Mouse (Mus musculus) intestine, embryonic 14.5 days (tissue): ENCODE data around the gene Gm47995. TPM values are rescaled to one million over a fixed set of nuclear protein-coding genes. Genes with fewer than 3 reads are reported as not detected.
"Not testable (repeated sequence)": the region's sequence is repeated elsewhere in the genome, so short reads cannot be mapped to it uniquely, and the experiment has no call there.

Source experiments
- ATAC-seq: fragments of 200-750 bp; cut with Nextera tagmentation; replicated peaks from 2 replicates; pipeline ENCODE4 v1.8.0; 2017; ENCODE audit warnings: low read depth, moderate number of reproducible peaks, moderate TSS enrichment, moderate library complexity; ENCODE audit not compliant: low FRiP score, low TSS enrichment
- DNase-seq: peaks from one replicate; pipeline ENCODE4 v3.0.0-alpha.2; 2018; ENCODE audit warnings: low spot score
- H3K27ac ChIP-seq: fragments of 300-500 bp; sonication (generic); 2 replicates; pipeline ENCODE4 v1.5.1; 2014; ENCODE audit warnings: low read depth, mild to moderate bottlenecking, control low read depth
- H3K27me3 ChIP-seq: fragments of 300-500 bp; sonication (generic); replicated peaks from 2 replicates; pipeline ENCODE4 v1.6.1; 2014; ENCODE audit warnings: low read length, control low read depth; ENCODE audit not compliant: control insufficient read depth, insufficient read depth
- H3K36me3 ChIP-seq: fragments of 300-500 bp; sonication (generic); 2 replicates; pipeline ENCODE4 v1.6.1; 2014; ENCODE audit warnings: low read length, control low read depth; ENCODE audit not compliant: control insufficient read depth, insufficient read depth
- H3K4me1 ChIP-seq: fragments of 300-500 bp; sonication (generic); replicated peaks from 2 replicates; pipeline ENCODE4 v1.6.1; 2014; ENCODE audit warnings: low read length, control low read depth, mixed read lengths; ENCODE audit not compliant: control insufficient read depth, insufficient read depth
- H3K4me2 ChIP-seq: fragments of 300-500 bp; sonication (generic); 2 replicates; pipeline ENCODE4 v1.6.1; 2014; ENCODE audit warnings: low read length
- H3K4me3 ChIP-seq: fragments of 300-500 bp; sonication (generic); 2 replicates; pipeline ENCODE4 v1.5.1; 2014; ENCODE audit warnings: low read depth, low read length, control low read depth, mixed read lengths
- H3K9ac ChIP-seq: fragments of 300-500 bp; sonication (generic); 2 replicates; pipeline ENCODE4 v1.6.1; 2014; ENCODE audit warnings: mild to moderate bottlenecking, low read length
- H3K9me3 ChIP-seq: fragments of 300-500 bp; sonication (generic); 2 replicates; pipeline ENCODE4 v1.6.1; 2016; ENCODE audit warnings: low read length, control low read depth; ENCODE audit not compliant: control insufficient read depth
- WGBS: fragments of 180-500 bp; shearing (Covaris S2); extraction: QIAGEN DNeasy Blood & Tissue Kit; methylation state at CpG from one replicate; pipeline ENCODE4 v1.1.7; 2014; 5-methylcytosine and 5-hydroxymethylcytosine counted together
- polyA plus RNA-seq: library from polyadenylated mRNA; unstranded; fragments of >200 nt; fragmentation: Nextera tagmentation; extraction: Ambion mirVana; gene quantifications from 2 replicates; pipeline ENCODE4 v1.2.1, GENCODE M21; 2014

The Gm47995 gene
- polyA plus RNA-seq, 1 experiment from 2014 or later = not detected

- no peaks in the 10 kb centered on the region for H3K4me1 ChIP-seq
- DNase-seq = no peak
- no peak for ATAC-seq
- no peaks in the 10 kb centered on the region for H3K27me3 ChIP-seq
- H3K36me3 ChIP-seq = no peaks in the 10 kb centered on the region
- H3K9ac ChIP-seq = no peak overlapping the region
- H3K4me2 ChIP-seq = no peak overlapping the region
- no peaks in the 10 kb centered on the region for H3K9me3 ChIP-seq
- no peak overlapping the region for H3K27ac ChIP-seq
- H3K4me3 ChIP-seq = no peak overlapping the region
- WGBS = 48% methylated on average over 2 of the region's 2 CpGs
Observed at GRCm38 (mm10) chr1:151178505-151179083, 19.7 kb upstream of the Gm47995 start.

- Histone ChIP-seq H3K27me3 (no peaks in the 10 kb centered on the region), H3K9ac (no peak overlapping the region), H3K4me3 (no peak overlapping the region), H3K4me2 (no peak overlapping the region), H3K27ac (no peak overlapping the region), H3K36me3 (no peaks in the 10 kb centered on the region), H3K9me3 (no peaks in the 10 kb centered on the region), H3K4me1 (no peaks in the 10 kb centered on the region)
- 74% methylated on average over 2 of the region's 2 CpGs for WGBS
- ATAC-seq = no peak
- DNase-seq = no peak
Observed at GRCm38 (mm10) chr1:151180167-151180566, 18.1 kb upstream of the Gm47995 start.

- no CpG with 5 or more reads among the region's 7 CpGs for WGBS
- H3K9me3 ChIP-seq, H3K4me1 ChIP-seq, H3K27ac ChIP-seq, H3K36me3 ChIP-seq, DNase-seq, H3K27me3 ChIP-seq, ATAC-seq, H3K4me2 ChIP-seq, H3K4me3 ChIP-seq, H3K9ac ChIP-seq: not testable (repeated sequence)
Observed at GRCm38 (mm10) chr1:151182266-151182665, 16.0 kb upstream of the Gm47995 start, which contains the start of gene Gm47985. Gene Gm47985 (plus strand): TSS chr1:151182537.

- H3K4me1 ChIP-seq, ATAC-seq, DNase-seq, H3K9ac ChIP-seq, H3K27me3 ChIP-seq, H3K4me3 ChIP-seq, H3K4me2 ChIP-seq, H3K9me3 ChIP-seq, H3K27ac ChIP-seq, H3K36me3 ChIP-seq: not testable (repeated sequence)
- 82% methylated on average over 3 of the region's 3 CpGs for WGBS
Observed at GRCm38 (mm10) chr1:151186186-151186585, 12.1 kb upstream of the Gm47995 start.

- not testable (repeated sequence) for H3K4me2 ChIP-seq, DNase-seq, H3K9ac ChIP-seq, H3K27ac ChIP-seq, H3K36me3 ChIP-seq, H3K9me3 ChIP-seq, H3K27me3 ChIP-seq, ATAC-seq, H3K4me1 ChIP-seq, H3K4me3 ChIP-seq
- WGBS = 82% methylated on average over 4 of the region's 4 CpGs
Observed at GRCm38 (mm10) chr1:151186879-151187424, 11.3 kb upstream of the Gm47995 start.

GRCm38 (mm10) chr1:151188469-151188868, 9.8 kb upstream of the Gm47995 start:
- 86% methylated on average over 4 of the region's 4 CpGs for WGBS
- no peak overlapping the region for H3K27ac ChIP-seq
- DNase-seq = no peak

GRCm38 (mm10) chr1:151192075-151192474, 6.2 kb upstream of the Gm47995 start, which contains the start of gene Gm8947:
Gene Gm8947 (plus strand): TSS chr1:151192376.
- not testable (repeated sequence) for H3K4me1 ChIP-seq, H3K36me3 ChIP-seq, DNase-seq, H3K4me3 ChIP-seq, H3K27ac ChIP-seq, ATAC-seq, H3K9me3 ChIP-seq, H3K4me2 ChIP-seq, H3K27me3 ChIP-seq, H3K9ac ChIP-seq
- WGBS = no CpG with 5 or more reads among the region's 7 CpGs

More at GRCm38 (mm10) chr1:151188469-151188868, 9.8 kb upstream of the Gm47995 start:
- H3K4me1 ChIP-seq = no peaks in the 10 kb centered on the region
- ATAC-seq = no peak
- H3K4me3 ChIP-seq = no peak overlapping the region
- no peak overlapping the region for H3K9ac ChIP-seq
- no peaks in the 10 kb centered on the region for H3K27me3 ChIP-seq
- H3K9me3 ChIP-seq = no peaks in the 10 kb centered on the region
- H3K36me3 ChIP-seq = no peaks in the 10 kb centered on the region
- H3K4me2 ChIP-seq = no peak overlapping the region

GRCm38 (mm10) chr1:151192739-151193138, 5.5 kb upstream of the Gm47995 start:
- DNase-seq, H3K27ac ChIP-seq, H3K36me3 ChIP-seq, H3K4me1 ChIP-seq, H3K27me3 ChIP-seq, H3K9ac ChIP-seq, H3K9me3 ChIP-seq, H3K4me3 ChIP-seq, ATAC-seq, H3K4me2 ChIP-seq: not testable (repeated sequence)
- 94% methylated on average over 13 of the region's 15 CpGs for WGBS

- H3K36me3 ChIP-seq, DNase-seq, H3K4me3 ChIP-seq, H3K4me2 ChIP-seq, H3K4me1 ChIP-seq, ATAC-seq, H3K27ac ChIP-seq, H3K27me3 ChIP-seq, H3K9ac ChIP-seq, H3K9me3 ChIP-seq: not testable (repeated sequence)
- 71% methylated on average over 4 of the region's 4 CpGs for WGBS
Observed at GRCm38 (mm10) chr1:151195986-151196385, 2.3 kb upstream of the Gm47995 start.
